Mouse (Mus musculus): ENCODE measurements around the gene Anapc4. TPM values are rescaled to one million over a fixed set of nuclear protein-coding genes. Genes with fewer than 3 reads are reported as not detected.

Anapc4 gene
- total and polyA plus RNA-seq, 3 experiments: 66.4 to 87.0 (median 85.6) TPM

DNA sequence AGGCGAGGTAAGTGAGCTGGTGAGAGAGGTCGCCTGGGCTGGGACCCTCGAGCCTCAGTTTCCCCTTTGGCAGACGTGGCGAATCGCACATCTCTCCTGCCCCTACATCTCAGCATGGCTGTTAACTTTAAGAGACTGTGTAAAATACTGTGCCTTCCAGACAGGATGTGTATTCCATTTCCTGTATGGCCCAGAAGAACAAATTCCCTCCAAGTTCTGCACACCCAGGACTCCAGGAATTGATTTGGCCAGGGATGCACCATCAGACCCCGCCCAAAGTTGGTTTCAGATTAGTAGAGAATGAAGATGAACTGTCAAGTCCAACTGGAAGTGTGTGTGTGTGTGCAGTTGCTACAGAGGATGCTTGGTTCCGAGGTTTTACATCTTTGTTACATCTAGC, 574 bp downstream of the Anapc4 start:
- dilution Hi-C loops (cut with MboI; ENCODE audit: extremely low pct_ligation_motif_present, extremely low pct_unique_long_range_greater_than_20kb, low sequenced_read_pairs): no loop called here

DNA sequence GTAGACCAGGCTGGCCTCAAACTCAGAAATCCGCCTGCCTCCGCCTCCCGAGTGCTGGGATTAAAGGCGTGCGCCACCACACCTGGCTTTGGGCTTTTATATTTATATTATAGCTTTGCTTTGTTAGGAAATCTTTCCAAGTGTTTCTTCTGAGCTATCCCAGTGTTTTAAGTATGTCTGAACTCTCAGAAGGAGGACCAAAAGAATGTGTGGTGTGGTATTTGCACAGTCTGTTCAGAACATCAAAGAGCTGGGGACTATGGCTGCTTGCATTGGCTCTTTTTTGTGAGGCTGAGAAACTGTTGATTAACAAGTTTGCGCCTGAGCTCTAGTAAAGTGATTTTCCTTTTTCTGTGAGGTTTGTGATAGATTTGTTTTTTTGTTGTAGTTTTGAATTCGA, 10.5 kb downstream of the Anapc4 start:
- H3K9me3 ChIP-seq (replicated peaks; ENCODE audit: low read length): no peaks in the 10 kb centered on the region
- in situ Hi-C loops (cut with MboI; ENCODE audit: low pct_ligation_motif_present, low pct_unique_long_range_greater_than_20kb, low sequenced_read_pairs): no loop called here
- no peak overlapping the region for H3K9ac ChIP-seq (ENCODE audit: insufficient read depth, low read depth)
- no peak for DNase-seq (ENCODE audit: extremely low read depth)
- no peak overlapping the region for H3K4me3 ChIP-seq (replicated peaks in 1 of 3; ENCODE audit: low read depth in 2 of 3, low read length in 2 of 3, poor library complexity in 1 of 3)
- no peak for TF ChIP-seq ZNF384 (IDR thresholded peaks at IDR 0.05; ENCODE audit: low read depth, low read length)
- no peak for TF ChIP-seq MAFK (IDR thresholded peaks at IDR 0.05; ENCODE audit: insufficient replicate concordance, low read length)
- TF ChIP-seq NRF1 (IDR thresholded peaks at IDR 0.05; ENCODE audit: low read depth, low read length): no peak
- no peak for TF ChIP-seq MAX (IDR thresholded peaks at IDR 0.05; ENCODE audit: low read length)
- no peak for TF ChIP-seq RAD21 (IDR thresholded peaks at IDR 0.05; ENCODE audit: low read depth, low read length)
- no peak for TF ChIP-seq GABPA (IDR thresholded peaks at IDR 0.05; ENCODE audit: insufficient replicate concordance, low read depth, low read length)
- TF ChIP-seq TBP (conservative IDR thresholded peaks at IDR 0.05; ENCODE audit: low read depth, low read length): no peak
- no peak for TF ChIP-seq SIN3A (IDR thresholded peaks at IDR 0.05; ENCODE audit: low read length)
- TF ChIP-seq MXI1 (IDR thresholded peaks at IDR 0.05; ENCODE audit: low read depth, low read length): no peak
- TF ChIP-seq CHD1 (IDR thresholded peaks at IDR 0.05; ENCODE audit: low read depth, low read length): no peak
- no peak for TF ChIP-seq JUND (conservative IDR thresholded peaks at IDR 0.05; ENCODE audit: low read depth, low read length)
- no peak for TF ChIP-seq MAZ (IDR thresholded peaks at IDR 0.05; ENCODE audit: low read depth, low read length)
- TF ChIP-seq IRF4 (IDR thresholded peaks at IDR 0.05; ENCODE audit: low read depth, low read length): no peak
- no peak for TF ChIP-seq USF1 (IDR thresholded peaks at IDR 0.05; ENCODE audit: low read depth, low read length)
- TF ChIP-seq POLR2A (IDR thresholded peaks at IDR 0.05; ENCODE audit: low read depth, low read length): no peak
- TF ChIP-seq KAT2A (IDR thresholded peaks at IDR 0.05; ENCODE audit: insufficient replicate concordance, low read length): no peak
- TF ChIP-seq POLR2AphosphoS2 (IDR thresholded peaks at IDR 0.05; ENCODE audit: low read depth, low read length): no peak
- TF ChIP-seq ZC3H11A (IDR thresholded peaks at IDR 0.05; ENCODE audit: low read depth, low read length): no peak
- no peak for TF ChIP-seq E2F4 (IDR thresholded peaks at IDR 0.05; ENCODE audit: insufficient replicate concordance, low read depth, low read length)
- no peak for TF ChIP-seq ZMIZ1 (IDR thresholded peaks at IDR 0.05; ENCODE audit: low read depth, low read length)
- H3K36me3 ChIP-seq (replicated peaks in 1 of 2; ENCODE audit: control insufficient read depth in 1 of 2, insufficient read depth in 1 of 2, low read length in 1 of 2): peaks cover 39 to 77% of the 10 kb centered on the region in 2 experiments
- dilution Hi-C loops (cut with MboI; ENCODE audit: extremely low pct_ligation_motif_present, extremely low pct_unique_long_range_greater_than_20kb, low sequenced_read_pairs): no loop called here
- no peaks in the 10 kb centered on the region for H3K4me1 ChIP-seq (ENCODE audit: control insufficient read depth in 1 of 2, insufficient read depth in 2 of 2)
- H3K4me2 ChIP-seq (ENCODE audit: insufficient read depth, low read depth, poor library complexity, severe bottlenecking): no peak overlapping the region
- H3K79me2 ChIP-seq (replicated peaks; ENCODE audit: control insufficient read depth, extremely low read depth, insufficient read depth, poor library complexity, severe bottlenecking): no peaks in the 10 kb centered on the region
- no peaks in the 10 kb centered on the region for H3K27me3 ChIP-seq (replicated peaks)
- no peak overlapping the region for H3K27ac ChIP-seq (ENCODE audit: insufficient read depth, low read depth)

More for the DNA sequence above, 574 bp downstream of the Anapc4 start:
- no peaks in the 10 kb centered on the region for H3K9me3 ChIP-seq (replicated peaks; ENCODE audit: low read length)
- TF ChIP-seq USF2 (conservative IDR thresholded peaks at IDR 0.05; ENCODE audit: low read depth, low read length): no peak
- TF ChIP-seq ZNF384 (IDR thresholded peaks at IDR 0.05; ENCODE audit: low read depth, low read length): no peak
- peak; percentile 17 for TF ChIP-seq SIN3A (IDR thresholded peaks at IDR 0.05; ENCODE audit: low read length)
- no peak for TF ChIP-seq KAT2A (IDR thresholded peaks at IDR 0.05; ENCODE audit: insufficient replicate concordance, low read length)
- peak overlapping the region; percentile 85 to 97 (median 92) for H3K4me3 ChIP-seq (replicated peaks in 1 of 3; ENCODE audit: low read depth in 2 of 3, low read length in 2 of 3, poor library complexity in 1 of 3)
- peaks cover 2 to 25% of the 10 kb centered on the region in 2 experiments; a peak in 3 of 4 replicates for H3K4me1 ChIP-seq (ENCODE audit: control insufficient read depth in 1 of 2, insufficient read depth in 2 of 2)
- H3K36me3 ChIP-seq (replicated peaks in 1 of 2; ENCODE audit: control insufficient read depth in 1 of 2, insufficient read depth in 1 of 2, low read length in 1 of 2): peaks cover 12 to 30% of the 10 kb centered on the region in 2 experiments
- peak overlapping the region; percentile 74 for H3K9ac ChIP-seq (ENCODE audit: insufficient read depth, low read depth)
- peaks cover 27% of the 10 kb centered on the region for H3K79me2 ChIP-seq (replicated peaks; ENCODE audit: control insufficient read depth, extremely low read depth, insufficient read depth, poor library complexity, severe bottlenecking)
- H3K27me3 ChIP-seq (replicated peaks): no peaks in the 10 kb centered on the region
- in situ Hi-C loops (cut with MboI; ENCODE audit: low pct_ligation_motif_present, low pct_unique_long_range_greater_than_20kb, low sequenced_read_pairs): no loop called here
- peak; percentile 14 for DNase-seq (ENCODE audit: extremely low read depth)
- H3K27ac ChIP-seq (ENCODE audit: insufficient read depth, low read depth): peak overlapping the region; percentile 40; the same call in 1 of the 2 replicates
- peak overlapping the region; percentile 74 for H3K4me2 ChIP-seq (ENCODE audit: insufficient read depth, low read depth, poor library complexity, severe bottlenecking)
